Mouse (Mus musculus): ENCODE measurements around the gene Zfp277. TPM values are rescaled to one million over a fixed set of nuclear protein-coding genes. Genes with fewer than 3 reads are reported as not detected.

Gene Zfp277
- polyA plus RNA-seq, 1 experiment from 2014 or later: 41.8 TPM

DNA sequence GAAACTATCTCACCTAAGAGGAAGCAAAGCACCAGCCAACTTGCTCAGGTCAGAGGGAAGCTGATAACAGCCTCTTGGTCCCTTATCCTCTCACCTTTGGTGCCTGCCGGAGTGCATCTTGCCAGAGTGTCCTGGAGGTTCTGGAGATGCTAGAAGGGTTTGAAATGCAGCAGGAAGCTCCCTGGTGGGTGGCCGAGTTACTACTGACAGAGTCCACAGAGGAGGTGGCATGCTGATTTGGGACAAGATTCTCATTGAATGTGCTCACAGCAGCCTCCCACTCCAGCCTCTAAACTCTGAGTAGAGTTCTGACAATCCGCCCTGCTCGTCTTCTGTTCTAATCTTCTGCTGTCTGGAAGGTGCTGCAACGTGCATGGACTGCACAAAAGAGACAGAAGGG, 120.1 kb downstream of the Zfp277 start:
- DNase-seq (ENCODE audit: low spot score): no peak
- Histone ChIP-seq H3K9ac (ENCODE audit: low read depth, low read length) (no peak overlapping the region), H3K36me3 (ENCODE audit: insufficient read depth, low read length) (no peaks in the 10 kb centered on the region), H3K9me3 (replicated peaks; ENCODE audit: low read length) (no peaks in the 10 kb centered on the region), H3K4me1 (replicated peaks; ENCODE audit: insufficient read depth, low read length) (0 out of 2 replicates have a peak, but pooled peaks cover 5% of the 10 kb centered on the region), H3K27ac (no peak overlapping the region), H3K27me3 (ENCODE audit: insufficient read depth, low read length) (no peaks in the 10 kb centered on the region), H3K4me3 (replicated peaks; ENCODE audit: low read depth, low read length) (no peak overlapping the region), H3K4me2 (ENCODE audit: low read length) (no peak overlapping the region)
- TF ChIP-seq CTCF (IDR thresholded peaks at IDR 0.05; ENCODE audit: low read depth): no peak
- 86% methylated on average over 5 of the region's 5 CpGs for WGBS
- no peak for ATAC-seq (replicated peaks; ENCODE audit: low FRiP score, low read depth)

DNA sequence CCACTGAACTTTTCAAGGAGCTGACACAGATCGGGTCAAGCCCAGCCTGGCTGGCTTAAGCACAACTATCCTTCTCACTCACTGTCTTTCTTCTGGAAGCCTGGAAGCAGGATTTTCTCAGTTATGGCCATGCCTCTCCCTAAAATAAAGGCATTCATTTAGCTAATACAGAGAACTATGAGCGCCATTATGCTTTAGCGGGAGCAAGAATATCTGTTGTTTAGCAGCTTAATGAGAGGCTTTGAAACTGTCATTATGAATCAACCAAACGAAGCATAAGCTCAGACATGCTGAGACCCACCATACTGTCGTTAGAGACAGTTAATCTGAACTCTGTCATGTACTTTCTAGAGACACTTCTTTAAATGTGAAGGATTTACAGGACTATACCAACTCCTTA, 120.9 kb downstream of the Zfp277 start:
- 0 out of 2 replicates have a peak, but pooled peaks cover 5% of the 10 kb centered on the region for H3K4me1 ChIP-seq (replicated peaks; ENCODE audit: insufficient read depth, low read length)
- no peak overlapping the region for H3K27ac ChIP-seq
- no peak overlapping the region for H3K9ac ChIP-seq (ENCODE audit: low read depth, low read length)
- H3K9me3 ChIP-seq (replicated peaks; ENCODE audit: low read length): no peaks in the 10 kb centered on the region
- H3K4me3 ChIP-seq (replicated peaks; ENCODE audit: low read depth, low read length): no peak overlapping the region
- H3K27me3 ChIP-seq (ENCODE audit: insufficient read depth, low read length): no peaks in the 10 kb centered on the region
- ATAC-seq (replicated peaks; ENCODE audit: low FRiP score, low read depth) (no peak), DNase-seq (ENCODE audit: low spot score) (no peak)
- 69% methylated on average over 5 of the region's 5 CpGs for WGBS
- no peak for TF ChIP-seq CTCF (IDR thresholded peaks at IDR 0.05; ENCODE audit: low read depth)
- H3K4me2 ChIP-seq (ENCODE audit: low read length): no peak overlapping the region
- H3K36me3 ChIP-seq (ENCODE audit: insufficient read depth, low read length): no peaks in the 10 kb centered on the region

DNA sequence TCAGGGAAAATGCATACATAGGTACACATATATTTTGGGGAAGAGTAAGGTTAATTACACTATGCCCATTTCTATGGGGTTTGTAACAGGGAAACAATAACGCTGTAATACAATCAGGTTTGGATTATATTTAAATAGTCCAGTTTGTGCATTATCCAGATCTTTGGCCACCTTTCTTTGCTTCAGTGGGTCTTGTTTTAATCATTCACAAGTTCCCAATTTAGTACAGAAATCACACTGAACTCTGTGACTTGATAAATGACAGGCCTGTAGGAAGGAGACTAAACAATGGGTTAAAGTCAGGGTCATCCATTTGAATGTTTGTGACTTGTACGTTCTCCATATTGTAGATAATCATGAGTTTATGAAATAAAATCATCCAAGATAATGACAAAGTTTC, 130.6 kb downstream of the Zfp277 start:
- Histone ChIP-seq H3K4me1 (replicated peaks; ENCODE audit: insufficient read depth, low read length) (no peaks in the 10 kb centered on the region), H3K4me2 (ENCODE audit: low read length) (no peak overlapping the region), H3K27me3 (ENCODE audit: insufficient read depth, low read length) (no peaks in the 10 kb centered on the region), H3K4me3 (replicated peaks; ENCODE audit: low read depth, low read length) (no peak overlapping the region), H3K9me3 (replicated peaks; ENCODE audit: low read length) (no peaks in the 10 kb centered on the region), H3K9ac (ENCODE audit: low read depth, low read length) (no peak overlapping the region), H3K27ac (no peak overlapping the region), H3K36me3 (ENCODE audit: insufficient read depth, low read length) (0 out of 2 replicates have a peak, but pooled peaks cover 6% of the 10 kb centered on the region)
- DNase-seq (ENCODE audit: low spot score) (no peak), ATAC-seq (replicated peaks; ENCODE audit: low FRiP score, low read depth) (no peak)
- TF ChIP-seq CTCF (IDR thresholded peaks at IDR 0.05; ENCODE audit: low read depth): no peak
- 75% methylated on average over 2 of the region's 2 CpGs for WGBS

DNA sequence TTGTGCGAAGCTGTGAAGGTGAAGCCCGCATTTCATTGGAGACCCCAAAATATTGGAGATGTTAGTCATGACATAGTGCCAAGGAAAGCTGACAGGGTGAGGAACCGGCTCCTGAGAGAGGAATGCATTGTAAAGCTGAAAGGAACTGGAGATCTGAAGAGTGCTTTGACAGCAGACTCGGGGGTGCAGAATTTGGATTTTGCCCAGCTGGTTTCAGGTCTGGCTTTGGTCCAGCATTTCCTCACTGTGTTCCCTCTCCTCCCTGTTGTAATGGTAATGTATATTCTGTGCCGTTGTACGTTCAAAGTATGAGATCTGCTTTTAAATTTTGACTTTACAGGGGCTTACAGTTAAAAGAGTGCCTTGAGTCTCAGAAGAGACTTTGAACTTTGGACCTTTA, 141.7 kb downstream of the Zfp277 start:
- DNase-seq (ENCODE audit: low spot score) (no peak), ATAC-seq (replicated peaks; ENCODE audit: low FRiP score, low read depth) (no peak)
- Histone ChIP-seq H3K9ac (ENCODE audit: low read depth, low read length) (no peak overlapping the region), H3K27ac (no peak overlapping the region), H3K9me3 (replicated peaks; ENCODE audit: low read length) (no peaks in the 10 kb centered on the region), H3K4me1 (replicated peaks; ENCODE audit: insufficient read depth, low read length) (no peaks in the 10 kb centered on the region), H3K4me3 (replicated peaks; ENCODE audit: low read depth, low read length) (no peak overlapping the region), H3K36me3 (ENCODE audit: insufficient read depth, low read length) (no peaks in the 10 kb centered on the region), H3K27me3 (ENCODE audit: insufficient read depth, low read length) (no peaks in the 10 kb centered on the region), H3K4me2 (ENCODE audit: low read length) (no peak overlapping the region)
- TF ChIP-seq CTCF (IDR thresholded peaks at IDR 0.05; ENCODE audit: low read depth): no peak
- 61% methylated on average over 6 of the region's 6 CpGs for WGBS

DNA sequence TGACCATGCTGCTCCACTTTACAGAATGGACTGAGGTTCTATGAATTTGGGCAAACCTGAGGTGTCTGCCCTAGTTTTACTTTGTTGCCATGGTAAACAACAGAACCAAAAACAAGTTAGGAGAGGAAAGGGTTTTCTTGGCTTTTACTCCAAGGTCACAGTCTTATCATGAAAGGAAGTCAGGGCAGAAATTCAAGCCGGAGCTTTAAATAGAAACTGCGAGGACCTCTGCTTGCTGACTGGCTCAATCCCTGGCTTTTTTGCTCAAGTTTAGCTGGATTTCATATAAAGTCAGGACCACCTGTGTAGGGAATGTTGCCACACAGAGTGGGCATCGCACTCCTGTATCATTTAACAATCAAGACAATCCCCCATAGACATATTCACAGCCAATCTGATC, 147.1 kb downstream of the Zfp277 start:
- Histone ChIP-seq H3K36me3 (ENCODE audit: insufficient read depth, low read length) (no peaks in the 10 kb centered on the region), H3K9me3 (replicated peaks; ENCODE audit: low read length) (no peaks in the 10 kb centered on the region), H3K4me2 (ENCODE audit: low read length) (no peak overlapping the region), H3K27me3 (ENCODE audit: insufficient read depth, low read length) (no peaks in the 10 kb centered on the region), H3K4me3 (replicated peaks; ENCODE audit: low read depth, low read length) (no peak overlapping the region), H3K27ac (no peak overlapping the region), H3K9ac (ENCODE audit: low read depth, low read length) (no peak overlapping the region), H3K4me1 (replicated peaks; ENCODE audit: insufficient read depth, low read length) (no peaks in the 10 kb centered on the region)
- ATAC-seq (replicated peaks; ENCODE audit: low FRiP score, low read depth) (no peak), DNase-seq (ENCODE audit: low spot score) (no peak)
- TF ChIP-seq CTCF (IDR thresholded peaks at IDR 0.05; ENCODE audit: low read depth): no peak
- WGBS: 66% methylated on average over 3 of the region's 3 CpGs

DNA sequence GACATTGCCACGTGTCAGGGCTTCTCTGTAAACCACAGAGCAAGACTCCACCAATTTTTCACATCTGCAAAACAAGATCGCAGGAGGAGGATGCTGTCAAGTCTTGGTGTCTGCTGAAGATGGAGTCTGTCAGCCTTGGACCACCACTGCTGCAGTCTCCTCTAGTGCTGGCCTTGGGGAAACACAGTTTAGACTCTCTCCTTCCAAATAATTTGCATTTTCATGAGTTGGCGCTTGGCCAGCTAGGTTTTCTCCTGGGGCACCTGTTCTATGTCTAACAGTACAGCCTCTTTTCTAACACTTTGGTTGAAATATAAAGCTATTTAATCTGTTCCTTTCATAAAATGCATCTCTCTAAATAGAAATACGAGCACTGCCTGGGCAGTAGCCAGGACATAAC, 159.2 kb downstream of the Zfp277 start:
- Histone ChIP-seq H3K4me1 (replicated peaks; ENCODE audit: insufficient read depth, low read length) (no peaks in the 10 kb centered on the region), H3K9ac (ENCODE audit: low read depth, low read length) (no peak overlapping the region), H3K36me3 (ENCODE audit: insufficient read depth, low read length) (no peaks in the 10 kb centered on the region), H3K27ac (no peak overlapping the region), H3K4me2 (ENCODE audit: low read length) (no peak overlapping the region), H3K4me3 (replicated peaks; ENCODE audit: low read depth, low read length) (no peak overlapping the region), H3K27me3 (ENCODE audit: insufficient read depth, low read length) (no peaks in the 10 kb centered on the region), H3K9me3 (replicated peaks; ENCODE audit: low read length) (no peaks in the 10 kb centered on the region)
- ATAC-seq (replicated peaks; ENCODE audit: low FRiP score, low read depth) (no peak), DNase-seq (ENCODE audit: low spot score) (no peak)
- TF ChIP-seq CTCF (IDR thresholded peaks at IDR 0.05; ENCODE audit: low read depth): no peak
- WGBS: 67% methylated on average over 4 of the region's 4 CpGs

DNA sequence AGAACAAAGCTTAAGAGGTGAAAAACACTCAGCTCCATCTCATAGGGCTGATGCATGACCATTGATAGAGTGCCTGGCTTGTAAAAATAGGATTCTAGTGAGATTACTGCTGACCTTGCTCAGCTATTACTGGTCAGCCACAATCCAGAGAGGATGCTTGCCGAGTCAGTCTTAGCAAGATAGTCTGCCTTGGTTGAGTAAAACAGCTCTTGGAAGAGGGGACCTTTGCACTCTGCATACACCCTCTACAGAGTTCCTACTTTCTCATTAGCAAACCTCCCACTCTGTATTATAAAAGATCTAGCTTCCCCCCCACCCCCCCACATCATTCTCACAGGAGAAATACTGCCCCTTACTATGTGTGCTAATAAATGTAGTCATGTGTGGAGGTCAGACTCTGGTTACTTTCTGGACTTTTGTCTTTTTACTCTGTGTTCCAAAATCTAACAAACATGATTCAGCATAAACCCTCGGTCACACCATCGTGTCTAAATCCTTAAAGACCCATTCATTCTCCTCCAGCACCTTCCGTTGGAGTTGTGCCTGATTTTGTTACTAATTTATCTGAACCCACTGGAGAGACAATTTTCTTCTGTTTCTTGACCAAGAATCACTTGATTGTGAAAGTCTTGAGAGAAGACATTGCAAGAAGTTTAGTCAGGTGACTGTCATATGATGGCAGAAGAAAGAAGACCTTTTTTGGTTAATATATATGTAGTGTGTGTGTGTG, 164.9 kb downstream of the Zfp277 start:
- H3K36me3 ChIP-seq (ENCODE audit: insufficient read depth, low read length): no peaks in the 10 kb centered on the region
- no peak overlapping the region for H3K4me3 ChIP-seq (replicated peaks; ENCODE audit: low read depth, low read length)
- ATAC-seq (replicated peaks; ENCODE audit: low FRiP score, low read depth): peak; percentile 36; the same call in 1 of the 2 replicates
- H3K9me3 ChIP-seq (replicated peaks; ENCODE audit: low read length): no peaks in the 10 kb centered on the region
- no peaks in the 10 kb centered on the region for H3K27me3 ChIP-seq (ENCODE audit: insufficient read depth, low read length)
- no peaks in the 10 kb centered on the region for H3K4me1 ChIP-seq (replicated peaks; ENCODE audit: insufficient read depth, low read length)
- no peak for TF ChIP-seq CTCF (IDR thresholded peaks at IDR 0.05; ENCODE audit: low read depth)
- H3K27ac ChIP-seq: no peak overlapping the region
- DNase-seq (ENCODE audit: low spot score): no peak
- H3K9ac ChIP-seq (ENCODE audit: low read depth, low read length): no peak overlapping the region
- H3K4me2 ChIP-seq (ENCODE audit: low read length): no peak overlapping the region
- WGBS: 82% methylated on average over 4 of the region's 4 CpGs

Measured in kidney, postnatal 0 days (tissue).